Mouse (Mus musculus) thymus, adult 18-20 months (tissue): ENCODE measurements around the gene Zbtb17.

Experiments used
- DNase-seq, 2 experiments: peaks; one replicate each; pipeline ENCODE4 v3.0.0; 2022; ENCODE audit warnings: mixed read lengths in 2 of 2

The Zbtb17 gene

GRCm38 (mm10) chr4:141444451-141445327, at the start of gene Zbtb17:
Zbtb17 (plus strand) TSS chr4:141444654.
- peak; percentile 82 to 83 for DNase-seq

GRCm38 (mm10) chr4:141394751-141395150, 49.7 kb upstream of the Zbtb17 start:
- no peak for DNase-seq

- no peak for DNase-seq
Observed at GRCm38 (mm10) chr4:141397861-141398260, 46.6 kb upstream of the Zbtb17 start.

- DNase-seq: no peak
Observed at GRCm38 (mm10) chr4:141398545-141398944, 45.9 kb upstream of the Zbtb17 start, which contains the start of gene Clcnka. Clcnka (minus strand) TSS chr4:141398724.

- no peak for DNase-seq
Observed at GRCm38 (mm10) chr4:141400171-141400570, 44.3 kb upstream of the Zbtb17 start.

- DNase-seq: peak; percentile 54 to 64
Observed at GRCm38 (mm10) chr4:141404518-141405313, 39.7 kb upstream of the Zbtb17 start.

- no peak for DNase-seq
Observed at GRCm38 (mm10) chr4:141405314-141405622, 39.2 kb upstream of the Zbtb17 start.

GRCm38 (mm10) chr4:141406516-141407299, 37.7 kb upstream of the Zbtb17 start:
- no peak for DNase-seq

GRCm38 (mm10) chr4:141408577-141408976, 35.9 kb upstream of the Zbtb17 start:
- DNase-seq: no peak

GRCm38 (mm10) chr4:141411430-141411992, 32.9 kb upstream of the Zbtb17 start:
- no peak for DNase-seq

- no peak for DNase-seq
Observed at GRCm38 (mm10) chr4:141415924-141416323, 28.5 kb upstream of the Zbtb17 start, which contains the start of gene Clcnkb. Clcnkb (minus strand) TSS chr4:141416014.

GRCm38 (mm10) chr4:141419398-141420191, 24.9 kb upstream of the Zbtb17 start:
- DNase-seq: peak in 1 of 2 experiments; percentile 22

GRCm38 (mm10) chr4:141420192-141420829, 24.1 kb upstream of the Zbtb17 start, which contains the start of gene Hspb7:
Hspb7 (plus strand) TSS chr4:141420779.
- DNase-seq: no peak

- DNase-seq: no peak
Observed at GRCm38 (mm10) chr4:141420886-141421285, 23.6 kb upstream of the Zbtb17 start.

- DNase-seq: no peak
Observed at GRCm38 (mm10) chr4:141421423-141421822, 23.0 kb upstream of the Zbtb17 start.

- no peak for DNase-seq
Observed at GRCm38 (mm10) chr4:141422841-141423240, 21.6 kb upstream of the Zbtb17 start.

GRCm38 (mm10) chr4:141423288-141423687, 21.2 kb upstream of the Zbtb17 start:
- no peak for DNase-seq

GRCm38 (mm10) chr4:141423691-141424431, 20.6 kb upstream of the Zbtb17 start:
- DNase-seq: no peak

GRCm38 (mm10) chr4:141425484-141426479, 18.7 kb upstream of the Zbtb17 start:
- peak in 1 of 2 experiments; percentile 32 for DNase-seq
